Mouse (Mus musculus): ENCODE measurements around the gene Tom1l1.

Gene Tom1l1

DNA sequence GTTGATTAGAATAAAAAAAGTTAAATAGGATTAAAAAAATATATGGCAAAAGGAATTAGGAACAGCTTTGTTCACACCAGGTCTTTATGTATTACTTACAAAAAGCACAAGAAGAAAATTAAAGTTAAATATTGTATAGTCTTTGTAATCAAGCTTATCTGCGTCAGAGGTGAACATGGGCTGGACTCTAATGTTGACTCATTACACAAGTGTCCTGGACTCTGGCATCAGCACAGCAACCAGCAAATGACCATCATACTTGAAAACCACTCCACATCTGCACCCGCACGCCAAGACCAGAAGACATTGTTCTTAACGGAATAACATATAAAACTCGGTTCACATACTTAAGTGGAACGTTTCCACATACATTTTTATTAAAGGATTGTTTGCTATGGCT is 20.8 kb downstream of the Tom1l1 start:
- DNase-seq, result no peak

DNA sequence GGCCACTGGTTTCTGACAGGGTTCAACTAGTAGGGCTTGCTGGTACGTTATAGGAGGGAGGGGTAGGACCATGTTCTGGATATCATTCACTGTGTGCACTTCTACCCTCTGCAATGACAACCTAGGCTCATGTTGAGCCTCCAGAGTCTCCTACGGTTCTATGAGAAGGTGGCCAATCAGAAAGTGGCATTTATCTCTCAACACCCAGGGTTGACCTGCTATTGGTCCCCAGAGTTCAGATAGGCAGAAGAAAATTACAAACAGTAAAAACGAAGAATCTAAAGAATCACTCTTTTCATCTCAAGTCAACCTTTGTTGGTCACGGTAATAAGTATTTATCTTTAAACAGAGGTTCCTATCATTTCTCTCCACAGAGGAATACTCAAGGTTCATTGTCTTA is 21.2 kb downstream of the Tom1l1 start:
- DNase-seq, result no peak

DNA sequence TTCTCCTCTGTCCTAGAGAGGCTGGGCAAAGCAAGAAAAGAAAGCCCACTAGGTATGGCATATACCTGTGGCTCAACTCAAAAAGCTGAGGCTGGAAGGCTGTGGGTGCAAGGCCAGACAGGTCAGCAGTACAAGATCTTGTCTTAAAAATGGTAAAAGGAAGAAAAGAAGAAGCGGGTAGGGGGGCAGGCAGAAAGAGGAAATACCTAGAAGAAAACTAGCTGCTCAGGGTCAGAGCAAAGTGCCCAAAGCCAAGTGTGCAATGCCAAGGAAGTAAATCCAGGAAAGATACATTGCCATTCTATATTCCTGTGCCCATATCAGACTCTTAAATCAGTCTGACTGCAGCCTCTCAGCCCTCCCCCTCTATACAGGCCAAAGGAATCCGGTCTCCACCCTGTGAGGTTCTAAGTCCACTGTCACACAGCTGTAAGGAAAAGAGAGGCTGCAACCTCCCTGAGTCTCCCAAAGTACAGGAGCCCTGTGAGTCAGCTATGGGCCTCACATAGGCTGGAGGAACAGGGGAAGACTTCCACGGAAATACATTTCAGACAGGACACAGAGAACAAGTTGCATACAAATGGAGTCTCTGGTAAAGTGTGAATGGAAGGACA is 21.9 kb downstream of the Tom1l1 start:
- DNase-seq, result no peak

DNA sequence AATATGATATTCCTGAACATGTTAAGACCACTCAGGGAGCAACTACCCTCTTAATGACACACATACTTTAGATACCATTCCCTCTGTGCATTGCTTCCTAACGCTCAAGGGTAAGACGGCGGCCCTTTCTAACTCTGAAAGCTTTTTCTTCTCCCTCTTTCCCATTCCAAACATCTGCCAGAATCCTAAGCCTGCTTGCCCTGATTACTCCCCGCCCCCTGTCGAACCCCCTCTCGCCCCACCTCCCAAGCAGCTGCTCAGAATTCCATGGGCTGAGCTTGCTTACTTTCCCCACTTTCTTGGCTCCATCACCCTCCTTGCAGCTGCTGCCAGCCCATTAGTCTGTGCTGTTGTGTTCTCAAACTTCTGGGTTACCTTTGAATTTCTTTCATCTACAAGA is 23.0 kb downstream of the Tom1l1 start:
- peak; percentile 65 for DNase-seq

DNA sequence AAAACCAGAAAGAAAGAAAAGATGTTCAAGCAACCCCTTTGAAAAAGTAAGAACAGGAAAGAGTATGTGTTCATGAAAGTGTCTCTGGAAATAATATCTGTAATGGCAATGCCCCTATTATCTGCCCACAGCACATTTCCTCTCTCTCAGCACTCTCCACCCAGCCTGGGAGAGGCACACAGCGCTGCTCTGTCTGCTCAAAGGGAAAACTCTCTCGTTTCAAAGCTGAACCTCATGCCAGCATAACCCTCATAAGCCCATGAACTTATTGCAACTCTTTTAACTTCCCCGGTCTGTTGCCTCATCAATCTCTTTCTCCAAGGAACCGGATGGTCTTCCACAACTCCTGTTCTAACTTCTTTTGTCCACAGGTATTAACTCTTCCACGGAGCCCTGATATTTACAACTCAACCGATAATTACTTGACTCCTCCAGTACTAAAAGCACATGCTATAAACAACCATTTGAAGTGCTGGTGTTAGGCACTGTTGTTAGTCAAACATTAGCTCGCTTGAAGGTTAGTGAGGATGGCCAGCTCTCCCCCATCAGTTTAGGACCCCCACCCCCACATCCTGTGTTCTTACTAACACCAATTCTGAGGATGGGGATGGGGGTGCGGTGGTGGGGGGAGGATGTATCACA is 23.7 kb downstream of the Tom1l1 start:
- no peak for DNase-seq

DNA sequence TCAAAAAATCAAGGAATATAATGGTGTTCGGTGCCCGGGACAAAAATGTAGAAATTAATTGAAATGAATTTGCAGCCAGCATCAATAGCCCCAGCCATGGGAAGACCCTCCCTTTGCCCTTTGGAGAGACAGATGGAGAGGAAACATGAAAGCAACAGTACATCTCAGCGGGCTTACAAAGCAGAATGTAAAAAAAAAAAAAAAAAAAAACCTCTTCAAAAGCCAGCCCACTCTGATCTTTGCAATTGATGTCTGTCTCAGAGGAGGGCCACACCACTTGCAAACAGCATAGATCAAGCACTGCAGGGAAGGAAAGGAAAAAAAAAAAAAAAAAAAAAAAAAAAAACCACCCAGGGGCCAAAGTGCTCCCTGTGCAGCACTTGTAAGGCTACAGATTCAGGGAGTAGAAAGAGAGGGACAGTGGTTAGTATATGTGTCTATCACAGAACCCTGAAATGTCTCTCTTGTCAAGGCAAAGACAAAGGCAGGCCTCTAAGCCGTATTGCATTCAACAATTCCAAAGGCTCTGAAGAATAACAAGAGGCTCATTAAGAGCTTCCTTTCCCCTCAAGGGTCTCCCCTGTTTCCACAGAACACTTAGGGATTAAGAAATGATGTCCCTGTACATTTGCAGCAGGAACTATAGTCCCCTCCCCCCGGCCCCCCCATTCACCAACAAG is 24.4 kb downstream of the Tom1l1 start:
- no peak for DNase-seq

DNA sequence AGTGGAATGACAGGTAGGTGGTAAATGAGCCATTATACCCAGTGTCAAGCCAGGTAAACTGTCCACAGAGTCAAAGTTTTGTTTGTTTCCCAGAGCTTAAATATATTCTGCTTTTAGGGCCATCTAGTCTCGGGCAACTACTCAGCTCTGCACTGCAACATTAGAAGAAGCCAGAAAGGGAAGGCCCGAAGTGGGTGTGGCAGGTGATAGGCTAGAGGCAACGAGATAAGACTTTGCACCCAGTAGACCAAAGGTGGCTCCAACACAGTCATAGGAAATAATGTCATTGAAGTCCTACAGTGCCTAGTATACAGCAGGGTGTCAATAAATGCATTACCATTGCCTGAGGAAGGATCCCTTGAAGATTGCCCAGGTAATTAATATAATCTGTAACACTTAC is 25.1 kb downstream of the Tom1l1 start:
- DNase-seq, result no peak

DNA sequence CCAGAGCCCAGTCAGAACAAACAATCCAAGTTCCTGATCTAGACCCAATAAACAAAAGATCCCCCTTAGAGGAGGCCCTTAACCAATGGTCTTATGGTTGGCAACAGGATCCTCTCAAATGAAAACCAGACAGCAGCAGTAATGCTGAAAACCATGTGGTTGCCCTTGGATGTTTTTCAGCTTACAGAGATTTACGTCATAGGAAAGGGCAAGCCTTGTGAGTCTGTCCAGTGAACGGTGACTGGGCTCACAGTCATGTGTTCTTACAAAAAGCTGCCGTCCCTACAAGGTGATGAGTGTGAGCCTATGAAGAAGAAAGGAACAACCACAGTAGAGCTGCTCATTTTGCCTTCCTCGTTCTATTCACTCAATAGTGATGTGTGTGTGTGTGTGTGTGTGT is 27.5 kb downstream of the Tom1l1 start:
- DNase-seq, result no peak

DNA sequence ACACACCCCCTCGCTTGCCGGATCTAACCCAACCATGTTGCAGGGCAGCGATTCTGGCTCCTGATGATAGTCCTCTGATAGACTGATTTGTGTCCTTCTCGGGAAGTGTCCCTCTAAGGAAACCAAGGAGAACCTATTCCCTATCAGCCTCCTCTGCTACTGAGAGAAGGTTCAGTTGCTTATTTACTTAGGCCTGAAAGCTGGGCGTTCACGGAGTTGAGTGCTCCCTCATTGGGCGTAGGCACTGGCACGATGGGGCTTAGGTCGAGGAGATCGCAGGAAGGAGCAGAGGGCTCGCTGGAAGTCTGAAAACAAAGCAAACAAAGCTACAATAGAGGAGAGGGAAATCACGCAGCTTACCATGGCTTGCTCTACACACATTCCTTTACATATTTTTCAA is 30.6 kb downstream of the Tom1l1 start:
- DNase-seq, result no peak

DNA sequence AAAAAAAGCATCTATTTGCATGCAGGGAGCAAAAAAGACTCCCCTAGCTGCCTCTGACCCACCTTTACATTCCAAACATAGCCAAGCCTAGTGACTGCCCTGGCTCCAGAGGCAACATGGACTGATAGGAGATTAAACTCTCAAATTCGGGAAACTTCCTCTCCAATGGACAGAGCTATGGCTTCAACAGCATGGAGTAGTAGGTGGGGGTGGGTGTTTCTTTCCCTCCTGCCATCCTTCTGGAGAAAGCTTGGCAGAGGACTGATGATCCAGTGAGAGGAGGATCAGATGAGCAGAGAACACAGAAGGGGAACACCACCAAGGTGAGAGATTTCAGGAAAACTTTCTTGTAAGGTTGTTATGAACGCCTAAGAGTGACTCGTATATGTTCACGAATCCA is 35.6 kb downstream of the Tom1l1 start:
- no peak for DNase-seq

DNA sequence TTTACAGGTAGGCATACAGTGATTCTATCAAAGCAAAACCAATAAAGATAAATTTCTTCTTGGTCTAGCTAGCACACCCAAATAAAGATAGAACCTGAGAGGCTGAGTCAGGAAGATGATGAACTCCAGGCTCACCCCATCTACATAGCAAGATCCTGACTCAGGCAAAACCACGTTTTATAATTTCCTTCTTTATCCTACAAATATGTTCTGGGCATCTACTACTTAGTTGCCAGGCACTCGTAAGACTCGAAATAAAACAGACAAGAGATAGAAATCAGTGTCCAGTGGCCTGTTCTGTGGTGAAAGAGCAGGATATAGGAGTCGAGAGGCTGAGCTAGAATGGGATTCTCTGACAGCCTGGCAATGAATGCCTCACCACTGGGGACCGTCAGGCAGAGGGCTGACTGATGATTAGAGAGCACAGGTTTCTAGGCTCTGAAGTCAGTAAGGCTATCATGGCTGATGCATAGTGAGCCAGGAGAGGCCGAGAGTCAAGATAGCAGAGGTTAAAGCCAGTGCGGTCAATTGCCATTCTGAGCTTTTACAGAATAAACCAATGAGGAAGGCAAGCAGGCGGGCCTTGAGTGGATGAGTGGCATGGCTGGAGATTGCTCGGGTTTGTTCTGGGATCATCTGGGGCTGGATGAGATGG is 37.8 kb downstream of the Tom1l1 start:
- no peak for DNase-seq

DNA sequence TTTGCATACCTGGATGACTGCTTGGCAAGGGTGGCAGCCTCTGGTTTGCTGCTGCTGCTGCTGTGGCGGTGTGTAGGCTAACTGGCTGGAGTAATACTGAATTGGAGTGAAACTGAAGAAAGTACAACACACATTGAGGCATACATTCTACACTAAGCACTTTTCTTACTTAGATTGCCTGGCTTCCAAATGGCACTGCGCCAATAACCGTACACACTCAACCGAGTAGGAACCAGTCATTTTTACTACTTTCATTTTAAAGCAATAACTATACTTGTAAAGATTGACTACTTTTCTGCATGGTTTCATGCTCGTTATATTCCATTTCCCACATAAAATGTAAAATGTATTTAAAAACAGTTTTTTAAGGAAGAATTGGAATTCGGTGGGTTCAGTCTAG is 38.4 kb downstream of the Tom1l1 start:
- DNase-seq, result peak; percentile 47

DNA sequence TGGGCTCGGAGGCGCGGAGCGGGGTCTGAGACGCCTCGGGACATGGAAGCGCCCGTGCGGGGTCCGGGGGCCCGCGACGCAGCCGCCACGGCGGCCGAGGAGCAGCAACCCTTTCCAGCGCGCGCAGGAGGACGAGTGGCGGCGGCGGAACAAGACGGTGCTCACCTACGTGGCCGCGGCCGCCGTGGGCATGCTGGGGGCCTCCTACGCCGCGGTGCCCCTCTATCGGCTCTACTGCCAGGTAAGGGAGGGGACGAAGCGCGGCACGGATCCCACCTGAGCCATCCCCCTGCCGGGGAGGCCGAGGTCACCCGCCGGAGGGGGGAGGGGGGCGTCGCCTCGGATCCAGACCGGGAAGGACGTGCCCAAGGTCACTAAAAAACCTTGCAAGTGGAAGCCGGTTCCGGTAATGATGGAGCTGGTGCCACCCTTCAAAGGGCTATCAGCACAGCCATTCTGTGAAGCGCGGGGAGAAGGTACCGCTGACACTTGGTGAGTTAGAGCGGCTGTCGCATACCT is 49.8 kb downstream of the Tom1l1 start:
- peak; percentile 69 for DNase-seq

DNA sequence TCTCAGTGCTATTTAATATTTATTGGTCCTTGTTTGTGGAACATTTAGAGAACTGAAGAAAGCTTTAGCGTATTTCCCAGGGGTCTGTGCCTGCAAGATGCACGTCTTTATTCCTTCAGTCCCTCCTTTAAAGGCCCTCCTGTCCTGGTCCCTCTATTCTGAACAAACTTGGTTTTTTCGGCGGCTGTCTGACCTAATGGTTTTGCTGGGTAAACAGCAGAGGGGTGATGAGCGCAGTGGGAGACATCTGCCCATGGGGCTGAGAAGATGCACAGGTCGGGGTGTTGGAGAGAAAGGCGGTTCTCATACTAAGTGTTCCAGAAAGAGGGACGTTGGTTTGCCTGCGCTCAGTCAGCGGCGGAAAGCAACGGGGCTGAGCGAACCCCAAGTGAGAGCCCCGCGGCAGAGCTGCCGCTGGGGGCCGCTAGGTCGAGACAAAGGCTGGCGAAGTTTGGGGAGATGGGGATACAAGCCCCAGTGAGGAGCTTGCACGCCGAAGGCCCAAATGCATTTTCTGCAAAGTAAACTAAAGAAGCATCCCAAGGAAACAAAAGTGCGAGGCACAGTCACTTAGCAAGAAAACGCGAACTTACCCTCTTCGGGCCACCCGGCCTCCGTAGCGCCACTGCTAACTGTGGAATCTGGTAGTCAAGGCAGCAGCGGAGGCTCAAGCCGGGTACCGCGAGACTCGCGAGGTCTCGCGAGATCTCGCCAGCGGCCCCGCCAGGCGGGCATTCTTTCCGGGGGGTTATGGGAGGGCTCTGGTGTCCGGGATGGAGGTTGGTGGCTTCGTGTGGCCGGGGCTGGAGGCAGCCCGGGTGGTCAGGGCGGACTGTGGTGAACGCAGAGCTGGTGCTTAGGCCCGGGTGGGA is 50.5 kb downstream of the Tom1l1 start, which contains the start of the genes Stxbp4 and Cox11:
Gene Stxbp4 (minus strand): TSS at position 645 of the 872 bp plus-strand sequence.
Gene Cox11 (plus strand): TSS at position 734 of the 872 bp plus-strand sequence.
- DNase-seq, result peak; percentile 97

DNA sequence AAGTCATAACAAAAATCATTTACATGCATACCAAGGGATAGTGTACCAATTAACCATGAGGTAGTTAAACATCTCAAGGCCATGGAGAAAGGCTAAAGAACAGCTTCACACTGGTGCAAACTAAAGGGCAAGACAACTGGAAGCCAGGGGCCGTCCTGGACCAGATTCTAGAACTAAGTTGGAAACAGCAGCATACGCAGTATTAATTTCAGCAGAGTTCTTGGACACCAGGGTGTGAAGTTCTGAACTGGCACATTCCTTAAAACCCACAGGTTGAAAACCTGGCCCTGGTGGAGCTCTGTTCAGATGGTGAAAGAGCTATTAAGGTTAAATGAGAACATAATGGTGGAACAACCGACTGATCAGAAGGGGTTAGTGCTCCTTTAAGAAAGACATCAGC is 53.5 kb downstream of the Tom1l1 start:
- DNase-seq, result no peak

DNA sequence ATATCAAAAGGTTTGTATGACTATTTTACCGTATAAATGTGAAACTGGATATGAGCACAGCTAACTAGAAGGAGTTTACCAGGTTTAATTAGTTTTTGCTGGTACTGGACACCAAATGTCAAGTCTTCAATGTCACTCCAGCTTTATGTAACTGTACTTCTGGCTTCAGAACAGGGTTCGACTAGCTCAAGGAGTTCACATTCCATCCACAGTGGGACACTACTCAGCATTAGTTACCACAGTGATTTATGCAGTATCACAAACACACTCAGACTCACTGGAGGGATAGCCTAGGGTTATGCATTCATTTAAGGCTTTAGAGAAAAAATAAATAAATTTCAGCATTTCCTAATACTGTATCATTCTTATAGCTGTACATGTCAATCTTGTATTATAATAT is 55.7 kb downstream of the Tom1l1 start:
- no peak for DNase-seq

DNA sequence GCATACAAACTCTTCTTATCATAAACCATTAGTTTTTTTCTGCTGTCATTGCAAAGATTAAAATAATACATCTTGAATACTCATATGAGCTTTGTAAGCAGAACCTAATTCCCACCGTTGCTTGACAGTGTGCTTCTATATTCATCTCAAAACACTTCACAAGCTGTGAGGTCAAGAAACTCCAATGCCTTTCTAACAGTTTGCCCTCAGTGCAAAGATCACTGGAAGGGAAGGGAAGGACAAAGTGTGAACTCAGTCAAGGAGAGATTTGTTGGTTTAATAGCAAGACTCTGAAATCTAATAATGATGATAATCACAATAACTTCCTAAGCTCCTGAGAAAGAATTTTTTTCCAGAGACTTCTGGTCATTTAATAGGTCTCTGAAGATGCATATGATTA is 60.4 kb downstream of the Tom1l1 start:
- DNase-seq, result no peak

DNA sequence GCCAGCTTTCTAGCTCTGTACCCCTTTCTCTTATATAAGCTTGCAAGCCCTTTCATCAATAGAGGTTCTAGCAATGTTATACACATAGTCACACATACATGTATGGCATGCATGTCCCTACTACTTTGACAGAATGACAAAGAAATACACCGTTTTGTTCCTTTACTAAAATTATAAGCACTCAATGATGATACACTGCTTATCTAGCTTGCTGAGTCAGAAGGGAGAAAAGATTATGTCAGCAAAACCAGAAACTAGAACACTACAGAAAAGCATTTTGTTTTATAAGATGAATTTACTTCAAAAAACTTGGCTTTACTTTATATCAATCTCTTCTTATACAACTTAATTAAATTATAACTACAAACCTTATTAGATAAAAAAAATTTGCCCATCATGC is 63.0 kb downstream of the Tom1l1 start:
- no peak for DNase-seq

DNA sequence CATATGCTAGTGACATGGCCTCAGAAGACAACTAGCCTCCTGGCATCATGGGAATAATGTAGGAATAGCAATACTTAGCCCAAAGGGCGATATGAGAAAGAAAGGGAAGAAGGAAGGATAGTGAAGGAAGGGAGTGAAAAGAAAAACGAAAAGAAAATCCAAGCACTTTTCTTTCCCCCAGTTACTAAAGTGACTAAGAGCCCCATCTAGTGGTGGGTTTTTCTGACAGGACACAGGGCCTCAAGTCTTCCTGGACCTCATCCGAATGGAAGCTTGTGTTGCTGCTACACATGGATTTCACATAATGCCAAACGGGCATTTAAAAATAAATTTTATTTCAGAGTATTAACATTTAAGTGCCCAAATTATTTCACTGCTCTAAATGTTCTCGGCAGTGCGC is 64.7 kb downstream of the Tom1l1 start:
- peak; percentile 56 for DNase-seq

DNA sequence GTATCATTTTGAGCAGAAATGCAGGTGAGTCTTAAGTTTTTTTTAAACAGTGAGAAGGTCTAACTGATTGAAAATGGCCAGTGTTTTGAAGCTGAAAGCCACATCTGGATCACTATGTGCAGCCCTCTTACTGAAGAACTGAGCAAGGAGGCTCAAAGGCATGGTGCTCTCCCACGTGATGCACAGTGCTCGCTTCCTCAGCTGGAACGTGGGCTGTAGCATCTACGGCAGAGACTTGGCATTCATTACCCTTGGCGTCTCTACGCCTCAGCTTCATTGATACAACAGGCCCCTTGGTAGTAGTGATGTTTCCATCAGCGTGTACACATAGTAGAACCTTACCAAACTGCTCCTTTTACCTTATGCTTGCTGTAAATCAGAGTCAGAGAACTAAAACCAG is 65.7 kb downstream of the Tom1l1 start:
- no peak for DNase-seq

DNA sequence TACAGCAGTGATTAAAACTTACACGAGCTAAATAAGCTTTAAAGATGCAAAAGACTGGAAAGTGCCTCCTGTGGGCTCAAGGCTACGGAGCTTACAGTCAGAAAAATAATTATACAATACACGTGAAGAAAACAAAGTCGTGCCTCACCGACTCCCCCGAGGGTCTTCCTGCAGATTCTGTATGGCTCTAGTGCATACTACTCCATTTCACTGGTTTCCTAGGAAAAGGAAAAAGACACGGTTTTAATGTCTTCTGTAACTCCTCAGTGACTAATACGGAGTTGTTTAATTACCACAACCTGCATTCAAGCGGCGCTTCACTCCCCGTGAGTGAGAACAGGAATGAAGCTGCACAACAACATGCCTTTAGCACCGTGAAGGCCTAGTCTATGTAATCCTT is 66.1 kb downstream of the Tom1l1 start:
- DNase-seq, result no peak

DNA sequence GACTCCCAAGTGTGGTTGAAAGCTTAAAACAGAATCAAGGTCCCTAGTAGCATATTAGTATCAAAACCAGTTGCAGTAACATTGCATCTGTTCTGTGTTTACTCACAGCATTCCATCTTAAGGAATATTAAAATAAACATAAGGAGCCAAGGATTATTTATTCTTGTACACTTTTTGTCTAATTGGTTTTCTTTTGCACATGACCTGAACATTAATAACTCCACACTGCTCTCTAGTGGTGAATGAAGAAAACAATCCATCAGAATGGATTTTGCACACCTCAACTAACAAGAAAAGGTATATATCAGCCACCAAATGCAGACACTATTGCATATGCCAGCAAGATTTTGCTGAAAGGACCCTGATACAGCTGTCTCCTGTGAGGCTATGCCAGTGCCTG is 71.7 kb downstream of the Tom1l1 start:
- no peak for DNase-seq

DNA sequence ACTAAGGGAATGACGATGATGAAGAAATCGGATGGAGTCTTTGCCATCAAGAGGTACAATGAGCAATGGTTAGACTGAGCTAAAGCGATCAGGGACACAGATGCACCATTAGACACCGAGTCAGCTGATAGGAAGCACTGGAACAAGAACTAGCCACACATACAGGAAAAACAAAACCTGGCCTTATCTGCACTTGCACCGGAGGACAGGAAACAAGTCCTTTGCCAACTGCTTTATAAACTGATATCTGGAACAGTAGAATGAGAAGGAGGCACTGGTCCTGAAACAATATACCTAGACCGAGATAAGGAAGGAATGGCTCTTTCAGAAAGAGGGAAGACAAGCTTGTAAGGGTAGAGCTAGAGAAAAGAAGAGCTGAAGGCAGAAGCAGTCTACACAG is 73.4 kb downstream of the Tom1l1 start:
- DNase-seq, result no peak
